Mouse (Mus musculus) G1E (cell line): Measurements from ENCODE around the gene Ciapin1.

ENCODE experiments used
- POLR2AphosphoS5 ChIP-seq: IDR thresholded peaks from 2 replicates; pipeline ENCODE4 v1.6.1; 2012; ENCODE audit warnings: low read depth, low read length, inconsistent platforms; ENCODE audit not compliant: insufficient replicate concordance
- TAL1 ChIP-seq: conservative IDR thresholded peaks from 2 replicates; pipeline ENCODE4 v1.6.1; 2012; ENCODE audit warnings: low read depth, low read length, inconsistent platforms, mixed read lengths

- TF ChIP-seq TAL1 (no peak), POLR2AphosphoS5 (no peak)
Measured at GRCm38 (mm10) chr8:94779534-94780294, 58.4 kb downstream of the Ciapin1 start.
